Mouse (Mus musculus) gastrocnemius, postnatal 14 days (tissue): ENCODE results near the gene Stip1. TPM values are rescaled to one million over a fixed set of nuclear protein-coding genes. Genes with fewer than 3 reads are reported as not detected.

Source experiments
- DNase-seq: peaks from one replicate; pipeline ENCODE4 v3.0.0; 2021; ENCODE audit warnings: mixed read lengths
- intact Hi-C: fragments of 180-260 bp; cut with DNase I; formaldehyde crosslinking; loops from one replicate; pipeline ENCODE4 v1.15.1; 2025; ENCODE audit warnings: low total_unique reads
- total RNA-seq, 2 experiments: library from RNA; stranded (reverse); gene quantifications; 2 replicates each; pipeline ENCODE4 v1.2.3; 2021

Stip1 gene
- total RNA-seq, 2 experiments from 2014 or later, result 80.3 to 92.4 TPM

DNA sequence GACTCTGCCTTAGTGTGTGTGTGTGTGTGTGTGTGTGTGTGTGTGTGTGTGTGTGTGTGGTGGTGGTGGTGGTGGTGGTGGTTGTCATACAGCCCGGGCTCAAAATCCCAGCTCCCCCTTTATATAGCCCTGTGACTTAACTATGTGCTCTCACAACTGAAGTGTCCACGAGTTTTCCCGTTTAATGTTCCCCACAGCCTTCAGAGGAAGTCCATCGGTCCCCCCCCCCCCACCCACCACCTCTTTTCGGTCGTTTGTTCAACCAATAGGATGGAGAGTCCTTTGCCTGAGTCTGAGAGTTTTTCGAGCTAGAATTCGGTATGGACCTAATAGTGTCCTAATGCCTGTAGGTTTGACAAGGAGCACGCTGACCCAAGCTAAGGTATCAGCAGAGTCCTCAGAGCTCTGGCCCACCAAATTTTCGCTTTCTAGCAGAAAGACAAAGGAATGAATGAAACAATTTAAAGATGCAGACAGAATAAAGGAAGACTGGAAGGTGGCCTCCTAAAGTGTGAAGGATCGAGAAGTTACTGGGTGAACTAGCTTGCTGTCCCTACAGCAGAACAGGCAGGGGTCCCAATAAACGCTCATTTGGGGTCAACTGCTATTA, 66.1 kb downstream of the Stip1 start:
- DNase-seq, result no peak
- intact Hi-C loops, result no loop called here

DNA sequence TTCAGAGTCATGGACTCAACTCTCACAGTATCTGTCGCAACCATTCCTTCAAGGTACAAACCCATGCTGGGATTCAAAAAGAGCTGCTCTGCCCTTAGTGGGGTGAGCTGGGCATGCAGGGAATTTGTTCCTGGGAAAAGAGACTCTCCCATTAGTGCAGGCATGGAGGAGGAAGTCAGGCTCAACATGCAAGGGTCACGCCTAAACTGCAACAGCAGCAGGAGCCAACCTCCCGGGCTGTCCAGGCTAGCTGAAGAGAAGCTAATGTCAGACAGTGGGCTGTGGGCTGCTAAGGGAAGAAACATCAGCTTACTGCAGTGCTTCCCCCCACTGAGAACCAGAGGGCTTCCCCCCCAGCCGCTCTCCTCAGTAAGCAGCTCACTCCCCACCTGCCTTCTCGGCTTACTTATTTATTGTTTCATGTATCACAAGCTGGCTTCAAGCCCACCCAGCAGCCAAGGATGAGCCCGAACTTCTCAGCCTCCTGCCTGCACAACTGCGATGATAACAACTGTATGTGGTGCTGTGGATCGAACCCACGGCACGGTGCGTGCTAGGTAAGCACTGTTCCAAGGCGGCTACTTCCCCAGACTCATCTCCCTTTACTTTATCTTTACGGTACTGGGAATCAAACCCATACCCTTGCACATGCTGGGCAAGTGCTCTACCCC, 67.4 kb downstream of the Stip1 start:
- no peak for DNase-seq
- intact Hi-C loops, result no loop called here

DNA sequence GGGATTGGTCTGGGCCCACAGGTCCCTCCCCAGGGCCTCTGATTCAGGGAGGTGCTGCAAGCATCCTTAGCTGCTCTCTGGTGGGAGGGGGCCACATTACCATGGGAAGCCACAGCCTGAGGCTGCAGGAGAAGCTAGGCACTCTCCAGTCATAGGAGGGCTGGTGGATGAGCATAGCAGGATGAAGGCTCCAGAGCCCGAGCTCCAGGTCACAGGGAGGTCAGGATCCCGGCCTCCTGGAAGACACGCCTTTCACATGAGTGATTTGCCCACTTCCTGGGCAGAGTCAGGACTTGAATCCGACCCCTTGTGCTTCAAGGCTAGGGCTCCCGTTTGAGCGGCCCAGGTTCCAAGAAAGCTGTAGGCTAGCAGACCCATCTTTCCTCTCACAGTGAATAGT, 68.1 kb downstream of the Stip1 start:
- DNase-seq, result no peak
- intact Hi-C loops, result no loop called here

Other genes starting within 250 kb of the Stip1 start
- gene Rps6ka4, start 199.3 kb downstream of the Stip1 start, total RNA-seq, result 1 to 10 TPM; 7.7 to 8.5 TPM
- under 1 TPM; 0.40 to 0.84 TPM for gene Ccdc88b, start 181.8 kb downstream of the Stip1 start, total RNA-seq
- gene Trmt112, start 130.3 kb downstream of the Stip1 start, total RNA-seq, result 10 to 100 TPM; 34.6 to 38.9 TPM
- 100 to 1,000 TPM; 159 to 187 TPM for gene Prdx5, start 129.9 kb downstream of the Stip1 start, total RNA-seq
- 10 to 100 TPM; 47.7 to 52.0 TPM for gene Esrra, start 118.2 kb downstream of the Stip1 start, total RNA-seq
- gene Catsperz, start 114.6 kb downstream of the Stip1 start, total RNA-seq, result not detected
- not detected for gene Kcnk4, start 105.5 kb downstream of the Stip1 start, total RNA-seq
- 10 to 100 TPM; 14.2 to 14.6 TPM for gene Bad, start 98.1 kb downstream of the Stip1 start, total RNA-seq
- 1 to 10 TPM; 8.9 to 9.9 TPM for gene Gpr137, start 97.5 kb downstream of the Stip1 start, total RNA-seq
- 100 to 1,000 TPM; 139 to 184 TPM for gene Ppp1r14b, start 65.0 kb downstream of the Stip1 start, total RNA-seq
- gene Plcb3, start 63.5 kb downstream of the Stip1 start, total RNA-seq, result 10 to 100 TPM; 10.9 to 11.6 TPM
- 10 to 100 TPM; 13.0 to 13.7 TPM for gene Fkbp2, start 59.5 kb downstream of the Stip1 start, total RNA-seq
- 100 to 1,000 TPM in 1 of 2 experiments, 10 to 100 TPM in 1; 90.8 to 118 TPM for gene Vegfb, start 52.3 kb downstream of the Stip1 start, total RNA-seq
- gene Dnajc4, start 47.4 kb downstream of the Stip1 start, total RNA-seq, result 10 to 100 TPM; 30.7 to 32.4 TPM
- 10 to 100 TPM; 15.7 to 18.9 TPM for gene Nudt22, start 43.9 kb downstream of the Stip1 start, total RNA-seq
- gene Trpt1, start 43.8 kb downstream of the Stip1 start, total RNA-seq, result 10 to 100 TPM; 19.7 to 20.1 TPM
- 1 to 10 TPM; 2.0 to 2.2 TPM for gene Fermt3, start 20.5 kb downstream of the Stip1 start, total RNA-seq
- 100 to 1,000 TPM; 187 to 192 TPM for gene Macrod1, start 16.8 kb upstream of the Stip1 start, total RNA-seq
- gene Flrt1, start 65.8 kb upstream of the Stip1 start, total RNA-seq, result under 1 TPM; 0.27 to 0.51 TPM
- gene Otub1, start 166.3 kb upstream of the Stip1 start, total RNA-seq, result 10 to 100 TPM; 52.6 to 62.6 TPM
- gene Cox8a, start 177.6 kb upstream of the Stip1 start, total RNA-seq, result 100 to 1,000 TPM; 167 TPM
- 10 to 100 TPM in 1 of 2 experiments, 1 to 10 TPM in 1; 9.1 to 11.7 TPM for gene Naa40, start 201.2 kb upstream of the Stip1 start, total RNA-seq
- gene Rcor2, start 227.4 kb upstream of the Stip1 start, total RNA-seq, result 1 to 10 TPM; 2.1 to 8.8 TPM